Mouse (Mus musculus) spleen, adult 2 months (tissue): ENCODE results near the gene Sp140. TPM values are rescaled to one million over a fixed set of nuclear protein-coding genes. Genes with fewer than 3 reads are reported as not detected.
"Not testable (repeated sequence)": the region's sequence is repeated elsewhere in the genome, so short reads cannot be mapped to it uniquely, and the experiment has no call there.

Experiments
- DNase-seq, 2 experiments: peaks; one replicate each; pipeline versions ENCODE4 v3.0.0 to v3.0.0-alpha.2; 2012 to 2021; ENCODE audit warnings: low spot score in 2 of 2, low read depth in 1 of 2
- H3K27ac ChIP-seq: fragments of 200-500 bp; 2 replicates; pipeline ENCODE4 v1.5.1; 2012; ENCODE audit warnings: low read length, inconsistent platforms; ENCODE audit not compliant: insufficient read depth
- H3K27me3 ChIP-seq: fragments of 200-500 bp; 2 replicates; pipeline ENCODE4 v1.6.1; 2012; ENCODE audit warnings: mild to moderate bottlenecking, moderate library complexity, low read length, inconsistent platforms; ENCODE audit not compliant: control insufficient read depth, insufficient read depth
- H3K36me3 ChIP-seq: fragments of 200-500 bp; 2 replicates; pipeline ENCODE4 v1.6.1; 2012; ENCODE audit warnings: mild to moderate bottlenecking, low read length, inconsistent platforms; ENCODE audit not compliant: control insufficient read depth, insufficient read depth
- H3K4me1 ChIP-seq: fragments of 200-500 bp; 2 replicates; pipeline ENCODE4 v1.6.1; 2011; ENCODE audit warnings: inconsistent platforms; ENCODE audit not compliant: control insufficient read depth, insufficient read depth, insufficient read length
- H3K4me3 ChIP-seq: fragments of 200-500 bp; 2 replicates; pipeline ENCODE4 v1.5.1; 2011; ENCODE audit warnings: mild to moderate bottlenecking, inconsistent platforms; ENCODE audit not compliant: insufficient read depth, insufficient read length; ENCODE audit errors: extremely low read depth
- CTCF ChIP-seq: fragments of 200-500 bp; IDR thresholded peaks from 2 replicates; pipeline ENCODE4 v1.5.1; 2011; ENCODE audit warnings: mild to moderate bottlenecking, inconsistent platforms; ENCODE audit not compliant: insufficient read depth, insufficient read length, insufficient replicate concordance; ENCODE audit errors: extremely low read depth
- POLR2A ChIP-seq: fragments of 200-500 bp; IDR thresholded peaks from 2 replicates; pipeline ENCODE4 v1.6.1; 2011; ENCODE audit warnings: low read depth, low read length, inconsistent platforms
- WGBS: fragments of 180-500 bp; shearing (Covaris S2); methylation state at CpG from one replicate; pipeline ENCODE4 v1.1.7; 2018; 5-methylcytosine and 5-hydroxymethylcytosine counted together
- polyA plus RNA-seq: library from polyadenylated mRNA; depleted of rRNA; stranded (reverse); fragments of >200 nt; gene quantifications from 2 replicates; pipeline ENCODE4 v1.2.3, GENCODE M21; 2012

Sp140 gene
- polyA plus RNA-seq, 1 experiment, result 23.4 TPM

- not testable (repeated sequence) for H3K4me3 ChIP-seq, H3K4me1 ChIP-seq, H3K27ac ChIP-seq, H3K27me3 ChIP-seq, H3K36me3 ChIP-seq, DNase-seq
- 86% methylated on average over 4 of the region's 4 CpGs for WGBS
Measured at GRCm38 (mm10) chr1:85638144-85638543, 38.0 kb downstream of the Sp140 start.

GRCm38 (mm10) chr1:85649881-85650280, 49.7 kb downstream of the Sp140 start, which contains the start of gene Sp100:
Gene Sp100, plus strand, starts transcription at chr1:85649988.
- peak; percentile 27 to 63 for DNase-seq
- peak within 1 kb of the TSS; percentile 62 for H3K4me3 ChIP-seq
- H3K27me3 ChIP-seq, H3K4me1 ChIP-seq, H3K36me3 ChIP-seq: not testable (repeated sequence)
- 15% methylated on average over 6 of the region's 6 CpGs for WGBS
- peak; percentile 45; the same call in 1 of the 2 replicates for TF ChIP-seq POLR2A
- peak within 1 kb of the TSS; percentile 88 for H3K27ac ChIP-seq

GRCm38 (mm10) chr1:85650524-85650923, 50.3 kb downstream of the Sp140 start:
- Histone ChIP-seq H3K4me3 (peak overlapping the region; percentile 53; the same call in 1 of the 2 replicates), H3K27ac (peak overlapping the region; percentile 69)
- 35% methylated on average over 4 of the region's 5 CpGs for WGBS
- H3K36me3 ChIP-seq, DNase-seq, H3K27me3 ChIP-seq, H3K4me1 ChIP-seq: not testable (repeated sequence)

GRCm38 (mm10) chr1:85651770-85652275, 51.6 kb downstream of the Sp140 start:
- not testable (repeated sequence) for DNase-seq, H3K36me3 ChIP-seq, H3K27me3 ChIP-seq, H3K4me1 ChIP-seq
- Histone ChIP-seq H3K4me3 (peak overlapping the region; percentile 47; the same call in 1 of the 2 replicates), H3K27ac (peak overlapping the region; percentile 70)
- 53% methylated on average over 13 of the region's 13 CpGs for WGBS

DNA sequence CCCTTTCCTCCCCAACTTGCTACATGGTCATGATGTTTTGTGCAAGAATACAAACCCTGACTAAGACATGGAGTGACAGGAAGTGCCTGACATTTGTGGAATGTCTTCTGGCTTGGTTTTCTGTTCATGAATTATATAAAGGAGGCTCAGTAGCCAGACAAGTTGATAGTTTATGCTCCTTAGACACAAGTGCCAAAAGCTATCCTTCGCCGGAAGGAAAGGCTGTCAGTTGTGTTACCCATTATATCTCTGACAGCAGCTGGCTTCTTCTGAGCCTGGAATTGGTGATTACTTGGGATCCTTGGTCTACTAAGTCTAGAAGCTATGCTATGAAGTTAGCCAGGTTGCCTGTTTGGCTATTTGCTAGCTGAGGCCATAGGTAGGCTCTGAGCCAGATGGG, 57.0 kb downstream of the Sp140 start:
- H3K27ac ChIP-seq, H3K27me3 ChIP-seq, DNase-seq, H3K4me1 ChIP-seq, H3K36me3 ChIP-seq, H3K4me3 ChIP-seq: not testable (repeated sequence)
- WGBS, result 91% methylated on average over 2 of the region's 2 CpGs

DNA sequence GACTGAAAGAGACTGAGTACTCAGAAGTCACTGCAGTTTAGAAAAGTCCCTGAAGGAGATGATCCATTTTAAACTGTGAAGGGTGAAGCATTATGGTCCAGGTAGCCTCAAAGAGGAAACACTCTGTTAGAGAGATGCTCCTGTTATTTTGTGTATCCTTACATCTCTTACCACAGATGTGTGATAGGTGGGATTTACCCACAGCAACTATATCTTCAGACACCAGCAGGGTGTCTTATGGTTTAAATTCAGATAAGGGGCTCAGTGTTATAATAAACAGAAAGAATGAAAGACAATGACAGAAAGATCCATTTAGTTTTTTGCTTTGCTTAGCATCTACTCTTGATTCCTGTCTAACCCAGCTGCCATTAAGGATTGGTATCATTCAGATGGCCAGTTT, 64.1 kb downstream of the Sp140 start:
- no peak for DNase-seq
- Histone ChIP-seq H3K27ac (no peak overlapping the region), H3K4me1 (no peaks in the 10 kb centered on the region), H3K4me3 (no peak overlapping the region), H3K27me3 (no peaks in the 10 kb centered on the region), H3K36me3 (peaks cover 55% of the 10 kb centered on the region)
- TF ChIP-seq CTCF (no peak), POLR2A (no peak)

GRCm38 (mm10) chr1:85680226-85680625, 80.0 kb downstream of the Sp140 start:
- no peaks in the 10 kb centered on the region for H3K27me3 ChIP-seq
- H3K4me1 ChIP-seq, result no peaks in the 10 kb centered on the region
- H3K36me3 ChIP-seq, result peaks cover 58% of the 10 kb centered on the region
- WGBS, result 54% methylated on average over 4 of the region's 4 CpGs
- H3K27ac ChIP-seq, result peak overlapping the region; percentile 65
- DNase-seq, result no peak
- H3K4me3 ChIP-seq, result no peak overlapping the region
- TF ChIP-seq CTCF (no peak), POLR2A (no peak)

DNA sequence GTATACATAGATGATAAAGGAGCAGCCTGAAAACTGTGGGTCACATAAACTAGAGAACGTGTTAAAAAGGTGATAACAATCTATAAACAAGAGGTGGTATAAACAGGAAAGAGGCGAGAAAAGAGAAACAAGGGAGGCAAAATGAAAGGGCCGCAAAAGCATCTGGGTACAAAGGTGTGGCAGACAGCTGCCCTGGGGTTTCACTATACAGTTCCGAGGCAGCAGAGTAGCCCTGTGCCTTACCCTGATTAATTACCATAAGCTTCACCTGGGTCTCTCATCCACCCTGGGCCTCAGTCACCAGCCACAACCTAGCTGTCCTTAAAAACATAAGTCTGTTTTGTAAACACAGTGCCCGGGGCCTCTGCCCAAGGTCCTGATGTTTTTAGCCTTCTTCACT, 86.5 kb downstream of the Sp140 start:
- H3K27ac ChIP-seq, result peak overlapping the region; percentile 63
- no peak for DNase-seq
- TF ChIP-seq CTCF (no peak), POLR2A (no peak)

More for the DNA sequence above, 86.5 kb downstream of the Sp140 start:
- Histone ChIP-seq H3K27me3 (no peaks in the 10 kb centered on the region), H3K36me3 (peaks cover 31% of the 10 kb centered on the region), H3K4me3 (no peak overlapping the region), H3K4me1 (peaks cover 3% of the 10 kb centered on the region; the same call in 1 of the 2 replicates)
- WGBS, result 63% methylated on average over 5 of the region's 5 CpGs
